Mouse (Mus musculus) neural tube, embryonic 13.5 days (tissue): ENCODE results near the gene Nphs1. TPM values are rescaled to one million over a fixed set of nuclear protein-coding genes. Genes with fewer than 3 reads are reported as not detected.
A peak's percentile ranks its signal among the peaks of the same experiment; 100 is the strongest.

Source experiments
- ATAC-seq: fragments of 200-750 bp; cut with Nextera tagmentation; 2 replicates; pipeline ENCODE4 v1.8.0; 2017; ENCODE audit warnings: low read depth, mild to moderate bottlenecking, moderate TSS enrichment, moderate library complexity
- H3K27ac ChIP-seq: fragments of 300-500 bp; sonication (generic); replicated peaks from 2 replicates; pipeline ENCODE4 v1.5.1; 2015; ENCODE audit warnings: moderate library complexity, mild to moderate bottlenecking, inconsistent platforms
- H3K27me3 ChIP-seq: fragments of 300-500 bp; sonication (generic); 2 replicates; pipeline ENCODE4 v1.6.1; 2015; ENCODE audit warnings: mild to moderate bottlenecking, inconsistent platforms
- H3K36me3 ChIP-seq: fragments of 300-500 bp; sonication (generic); 2 replicates; pipeline ENCODE4 v1.6.1; 2015; ENCODE audit warnings: mild to moderate bottlenecking, inconsistent platforms
- H3K4me1 ChIP-seq: fragments of 300-500 bp; sonication (generic); replicated peaks from 2 replicates; pipeline ENCODE4 v1.6.1; 2015; ENCODE audit warnings: inconsistent platforms
- H3K4me2 ChIP-seq: fragments of 300-500 bp; sonication (generic); 2 replicates; pipeline ENCODE4 v1.6.1; 2015; ENCODE audit warnings: inconsistent platforms, mild to moderate bottlenecking, moderate library complexity
- H3K4me3 ChIP-seq: fragments of 300-500 bp; sonication (generic); 2 replicates; pipeline ENCODE4 v1.5.1; 2015; ENCODE audit warnings: mild to moderate bottlenecking, inconsistent platforms
- H3K9ac ChIP-seq: fragments of 300-500 bp; sonication (generic); 2 replicates; pipeline ENCODE4 v1.6.1; 2015; ENCODE audit warnings: moderate library complexity, mild to moderate bottlenecking, inconsistent platforms
- H3K9me3 ChIP-seq: fragments of 300-500 bp; sonication (generic); 2 replicates; pipeline ENCODE4 v1.6.1; 2016; ENCODE audit warnings: inconsistent platforms
- WGBS: fragments of 180-500 bp; shearing (Covaris S2); methylation state at CpG from one replicate; pipeline ENCODE4 v1.1.7; 2015; 5-methylcytosine and 5-hydroxymethylcytosine counted together
- polyA plus RNA-seq: library from polyadenylated mRNA; unstranded; fragments of >200 nt; fragmentation: Nextera tagmentation; extraction: Ambion mirVana; gene quantifications from 2 replicates; pipeline ENCODE4 v1.2.1, GENCODE M21; 2015

The Nphs1 gene
- polyA plus RNA-seq, 1 experiment from 2014 or later, result 1.0 TPM

DNA sequence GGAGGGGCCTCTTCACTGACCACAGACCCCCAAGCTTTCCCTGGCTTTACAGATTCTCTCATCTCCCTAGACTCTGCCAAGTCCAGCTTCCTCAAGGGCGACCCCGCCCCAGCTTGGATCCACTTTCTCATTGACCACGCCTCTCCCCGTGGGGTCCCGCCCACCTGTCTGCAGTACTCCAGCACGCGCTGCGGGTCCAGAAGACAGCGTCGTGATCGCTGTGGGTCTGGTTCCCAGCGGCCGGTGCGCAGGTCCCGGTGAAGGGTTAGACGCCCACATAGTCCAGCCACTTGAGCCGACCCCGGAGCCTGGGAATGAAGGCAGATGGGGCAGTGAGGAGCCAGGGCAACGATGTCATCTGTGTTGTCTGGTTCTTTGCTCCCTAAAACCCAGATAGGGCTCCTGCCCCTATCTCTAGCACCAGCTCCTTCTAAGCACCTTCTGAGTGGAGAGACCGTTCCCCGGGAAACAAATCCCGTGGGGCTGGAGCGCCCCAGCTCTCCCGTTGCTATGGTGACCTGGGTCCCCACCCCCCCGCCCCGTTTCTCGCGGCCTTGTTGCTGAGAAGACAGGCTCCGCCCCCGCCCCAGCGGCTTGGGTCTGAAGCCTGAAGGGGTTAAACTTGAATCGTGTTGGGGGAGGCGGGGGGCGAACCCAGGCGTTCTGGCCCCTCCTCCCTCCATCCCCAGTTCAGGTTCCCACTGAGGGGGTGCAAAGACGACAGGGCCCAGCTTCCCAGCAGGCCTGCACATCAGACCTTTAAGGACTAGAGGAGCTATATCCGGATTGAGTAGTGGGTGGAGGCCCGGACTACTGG is 13.8 kb upstream of the Nphs1 start:
- H3K36me3 ChIP-seq, result peaks cover 39% of the 10 kb centered on the region
- under 1% methylated on average over 38 of the region's 38 CpGs for WGBS
- peak; percentile 56 for ATAC-seq
- peak overlapping the region; percentile 86 for H3K4me2 ChIP-seq
- H3K9me3 ChIP-seq, result no peaks in the 10 kb centered on the region
- H3K27me3 ChIP-seq, result no peaks in the 10 kb centered on the region
- peak overlapping the region; percentile 98 for H3K9ac ChIP-seq
- peak overlapping the region; percentile 98 for H3K27ac ChIP-seq
- H3K4me1 ChIP-seq, result peaks cover 44% of the 10 kb centered on the region
- peak overlapping the region; percentile 86 for H3K4me3 ChIP-seq

DNA sequence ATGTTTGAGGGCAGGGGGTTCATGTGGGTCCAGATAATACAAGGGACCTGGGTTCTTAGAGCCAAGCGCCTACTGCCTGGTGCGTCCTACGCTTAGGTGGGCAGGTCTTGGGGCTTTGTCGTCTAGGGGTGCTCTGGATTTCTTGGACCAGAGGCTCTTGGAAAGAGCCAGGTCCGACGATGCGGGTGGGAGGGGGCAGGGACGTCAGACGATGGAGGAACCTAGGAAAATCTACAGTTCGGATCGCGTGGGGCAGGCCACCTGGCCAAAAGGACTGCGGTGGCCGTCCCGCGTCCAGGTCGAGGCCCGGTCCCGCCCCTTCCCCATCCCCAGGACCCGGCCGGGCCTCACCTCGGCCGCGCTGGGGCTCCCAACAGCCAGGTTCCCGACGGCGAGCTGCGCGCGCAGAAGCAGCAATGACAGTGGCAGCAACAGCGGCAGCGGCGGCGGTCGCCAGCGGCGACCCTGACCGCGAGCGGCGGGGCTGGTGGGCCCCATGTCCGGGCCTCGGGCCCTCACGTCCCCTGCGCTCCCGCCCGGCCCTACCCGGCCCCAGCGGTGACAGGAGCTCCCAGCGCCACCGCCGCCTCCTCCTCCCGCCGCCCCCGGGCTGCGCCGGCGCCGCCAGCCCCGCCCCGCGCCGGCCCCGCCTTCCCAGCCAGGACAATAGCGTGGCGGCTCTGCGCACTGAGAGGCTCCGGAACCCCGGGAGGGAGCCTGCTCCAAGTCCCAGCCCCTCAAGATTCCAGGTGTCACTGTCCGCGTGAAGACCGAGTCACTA is 13.0 kb upstream of the Nphs1 start, which contains the start of gene Aplp1:
TSS of gene Aplp1 (minus strand) at position 565 of the 781 bp plus-strand sequence.
- Histone ChIP-seq H3K36me3 (peaks cover 31% of the 10 kb centered on the region), H3K9ac (peak within 1 kb of the TSS; percentile 98), H3K27me3 (no peaks in the 10 kb centered on the region), H3K4me2 (peak within 1 kb of the TSS; percentile 86), H3K9me3 (no peaks in the 10 kb centered on the region), H3K27ac (peak within 1 kb of the TSS; percentile 98), H3K4me1 (peaks cover 44% of the 10 kb centered on the region), H3K4me3 (peak within 1 kb of the TSS; percentile 86)
- peak; percentile 82 for ATAC-seq
- under 1% methylated on average over 54 of the region's 72 CpGs for WGBS

DNA sequence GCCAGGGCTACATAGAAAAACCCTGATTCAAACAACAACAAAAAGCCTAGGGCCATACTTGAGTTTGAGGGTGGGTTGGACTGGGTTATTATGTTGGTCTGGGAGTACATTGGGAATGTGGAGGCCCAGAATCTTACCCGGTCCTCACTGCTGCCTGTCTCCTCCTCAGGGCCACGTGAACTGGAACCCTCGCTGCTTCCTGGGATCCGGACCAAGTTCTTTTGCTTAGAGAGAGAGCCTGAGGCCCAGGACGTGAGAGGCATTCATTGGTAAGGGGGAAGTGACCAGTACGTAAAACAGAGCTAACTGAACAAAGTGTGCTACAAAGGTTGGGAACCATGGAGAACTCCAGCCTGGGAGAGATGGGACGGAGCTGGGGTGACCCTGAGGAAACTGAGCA is 7.9 kb upstream of the Nphs1 start:
- H3K9me3 ChIP-seq, result no peaks in the 10 kb centered on the region
- H3K36me3 ChIP-seq, result no peaks in the 10 kb centered on the region
- H3K27me3 ChIP-seq, result peaks cover 37% of the 10 kb centered on the region
- H3K4me3 ChIP-seq, result no peak overlapping the region
- no peak overlapping the region for H3K4me2 ChIP-seq
- no peak for ATAC-seq
- no peak overlapping the region for H3K27ac ChIP-seq
- WGBS, result 77% methylated on average over 7 of the region's 7 CpGs
- H3K9ac ChIP-seq, result no peak overlapping the region
- H3K4me1 ChIP-seq, result peaks cover 22% of the 10 kb centered on the region

DNA sequence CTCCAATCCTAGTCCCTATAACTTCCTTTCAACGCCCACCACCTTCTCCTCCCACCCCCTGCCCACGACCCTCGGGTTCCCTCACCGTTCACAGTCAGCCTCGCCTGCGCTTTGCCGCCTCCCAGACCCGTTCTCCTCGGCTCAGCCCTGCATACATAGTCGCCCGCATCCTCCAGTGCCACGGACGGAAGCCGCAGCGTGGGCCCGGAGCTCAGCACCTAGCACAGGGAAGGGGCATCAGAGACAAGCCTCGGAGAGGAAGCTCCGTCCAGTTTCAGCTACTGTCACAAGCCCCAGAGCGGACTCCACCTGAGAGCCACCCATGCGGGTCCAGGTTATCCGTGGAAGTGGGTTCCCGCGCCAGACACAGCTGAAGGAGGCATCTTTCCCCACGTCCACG is 4.8 kb upstream of the Nphs1 start:
- 13% methylated on average over 25 of the region's 25 CpGs for WGBS
- peaks cover 68% of the 10 kb centered on the region for H3K27me3 ChIP-seq
- H3K9me3 ChIP-seq, result no peaks in the 10 kb centered on the region
- H3K36me3 ChIP-seq, result no peaks in the 10 kb centered on the region
- peak overlapping the region; percentile 36 for H3K4me2 ChIP-seq
- no peak overlapping the region for H3K27ac ChIP-seq
- peak overlapping the region; percentile 17 for H3K4me3 ChIP-seq
- ATAC-seq, result no peak
- H3K4me1 ChIP-seq, result peaks cover 36% of the 10 kb centered on the region
- H3K9ac ChIP-seq, result no peak overlapping the region; the same call in 1 of the 2 replicates

DNA sequence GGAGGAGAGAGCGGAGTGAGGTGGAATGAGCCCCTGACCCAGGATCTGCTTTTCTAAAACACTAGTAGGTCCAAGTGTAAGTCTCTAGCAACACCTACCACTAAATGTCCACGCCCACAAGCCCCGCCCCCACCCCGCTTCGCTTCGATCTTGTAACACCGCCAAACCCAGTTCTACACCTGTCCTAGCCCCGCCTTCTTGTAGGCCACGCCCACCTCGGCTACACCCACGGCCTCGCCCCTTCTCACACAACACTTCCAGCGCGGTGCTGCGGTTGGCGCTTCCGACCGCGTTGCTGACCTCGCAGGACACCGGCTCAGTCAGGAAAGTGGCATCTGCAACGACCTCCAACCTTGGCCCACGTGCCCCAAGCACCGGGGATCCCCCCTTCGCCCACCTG is 4.3 kb upstream of the Nphs1 start:
- no peaks in the 10 kb centered on the region for H3K9me3 ChIP-seq
- 3% methylated on average over 25 of the region's 25 CpGs for WGBS
- no peak overlapping the region; the same call in 1 of the 2 replicates for H3K9ac ChIP-seq
- peaks cover 72% of the 10 kb centered on the region for H3K27me3 ChIP-seq
- no peak overlapping the region for H3K27ac ChIP-seq
- peak overlapping the region; percentile 17 for H3K4me3 ChIP-seq
- H3K4me1 ChIP-seq, result peaks cover 40% of the 10 kb centered on the region
- H3K36me3 ChIP-seq, result no peaks in the 10 kb centered on the region
- H3K4me2 ChIP-seq, result peak overlapping the region; percentile 36
- ATAC-seq, result no peak

DNA sequence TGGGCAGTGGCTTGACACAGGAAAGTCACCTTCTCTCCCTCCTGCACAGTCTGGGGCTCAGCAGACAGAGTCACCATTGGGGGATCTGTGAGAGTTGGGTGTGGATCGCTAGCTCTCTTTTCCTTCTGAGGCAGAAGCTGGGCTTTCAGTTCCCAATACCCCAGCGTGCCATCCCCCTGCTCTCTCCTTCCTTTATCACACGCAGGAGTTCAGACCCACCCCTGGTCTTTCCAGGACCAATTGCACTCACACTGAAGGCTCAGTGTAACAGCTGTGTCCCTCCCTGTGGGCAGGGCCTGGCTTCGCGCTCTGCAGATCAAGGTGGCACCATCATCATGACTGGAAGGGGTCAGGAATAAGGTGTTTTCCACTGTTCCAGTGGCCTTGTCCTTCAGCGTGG is 3.9 kb upstream of the Nphs1 start:
- no peaks in the 10 kb centered on the region for H3K9me3 ChIP-seq
- peak overlapping the region; percentile 36 for H3K4me2 ChIP-seq
- peaks cover 41% of the 10 kb centered on the region for H3K4me1 ChIP-seq
- H3K4me3 ChIP-seq, result peak overlapping the region; percentile 17; the same call in 1 of the 2 replicates
- no peak overlapping the region for H3K27ac ChIP-seq
- H3K9ac ChIP-seq, result no peak overlapping the region
- ATAC-seq, result no peak
- H3K36me3 ChIP-seq, result no peaks in the 10 kb centered on the region
- peaks cover 77% of the 10 kb centered on the region for H3K27me3 ChIP-seq
- 10% methylated on average over 6 of the region's 6 CpGs for WGBS

DNA sequence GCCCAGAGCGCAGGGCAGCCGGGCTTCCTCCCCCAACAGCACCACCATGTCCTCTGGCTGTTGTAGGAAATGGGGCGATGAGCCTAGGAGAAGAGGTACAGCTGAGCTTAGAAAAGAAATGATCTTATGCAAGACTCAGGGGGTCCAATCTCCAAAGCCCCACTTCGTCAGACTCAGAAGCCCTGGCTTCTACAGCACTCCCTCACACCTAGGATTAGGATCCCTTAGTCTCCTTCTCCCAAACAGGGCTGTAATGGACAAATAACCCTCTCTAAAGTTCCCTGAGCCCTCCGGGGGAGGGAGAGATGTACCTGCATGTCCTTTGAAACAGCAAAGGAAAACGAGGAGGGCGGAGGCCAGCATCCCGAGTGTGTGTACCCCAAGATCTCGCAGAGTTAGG is 1.6 kb upstream of the Nphs1 start:
- H3K27ac ChIP-seq, result no peak overlapping the region
- H3K27me3 ChIP-seq, result peaks cover 95% of the 10 kb centered on the region
- H3K9me3 ChIP-seq, result no peaks in the 10 kb centered on the region
- H3K9ac ChIP-seq, result peak overlapping the region; percentile 51
- WGBS, result under 1% methylated on average over 9 of the region's 9 CpGs
- H3K36me3 ChIP-seq, result no peaks in the 10 kb centered on the region
- peak overlapping the region; percentile 29 for H3K4me3 ChIP-seq
- H3K4me2 ChIP-seq, result peak overlapping the region; percentile 58
- H3K4me1 ChIP-seq, result peaks cover 41% of the 10 kb centered on the region
- no peak for ATAC-seq

DNA sequence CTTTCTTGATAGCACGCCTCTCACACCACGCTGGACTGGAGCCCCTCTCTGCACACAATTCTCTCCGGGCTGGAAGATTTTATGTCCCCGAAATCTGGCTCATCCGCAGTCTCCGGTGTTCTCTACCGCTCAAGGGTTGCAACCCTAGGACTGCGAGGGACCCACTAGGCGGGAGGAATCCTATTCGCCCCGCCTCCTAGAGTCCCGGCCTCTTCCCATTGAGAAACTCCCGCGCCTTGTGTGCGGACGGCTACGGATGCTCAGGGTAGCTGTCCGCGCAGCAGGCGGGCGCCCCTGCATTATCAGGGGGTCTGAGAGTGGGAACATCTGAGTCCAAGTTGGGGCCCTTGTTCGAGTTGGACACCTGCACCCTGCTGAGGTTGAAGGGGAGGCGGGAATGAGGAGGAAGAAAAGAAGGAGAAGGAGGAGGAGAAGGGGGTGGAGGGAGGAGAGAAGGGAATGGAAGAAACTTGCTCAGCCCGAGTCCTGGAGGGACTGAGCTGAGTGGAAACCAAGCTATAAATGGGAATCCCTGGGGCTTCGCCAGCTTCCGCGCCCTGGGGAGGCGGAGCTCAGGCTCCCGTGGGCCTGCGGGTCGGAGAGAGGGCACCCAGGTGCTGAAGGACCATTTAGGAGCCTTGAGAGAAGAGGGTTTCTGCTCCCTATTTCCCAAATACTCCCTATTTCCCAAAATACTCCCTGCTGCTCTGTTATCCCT is 1.0 kb upstream of the Nphs1 start:
- Histone ChIP-seq H3K9me3 (no peaks in the 10 kb centered on the region), H3K36me3 (no peaks in the 10 kb centered on the region), H3K4me2 (peak overlapping the region; percentile 58), H3K27ac (no peak overlapping the region), H3K4me1 (peaks cover 41% of the 10 kb centered on the region), H3K4me3 (peak overlapping the region; percentile 29), H3K27me3 (peaks cover 95% of the 10 kb centered on the region), H3K9ac (peak overlapping the region; percentile 51)
- ATAC-seq, result peak; percentile 36
- WGBS, result 1% methylated on average over 31 of the region's 31 CpGs

DNA sequence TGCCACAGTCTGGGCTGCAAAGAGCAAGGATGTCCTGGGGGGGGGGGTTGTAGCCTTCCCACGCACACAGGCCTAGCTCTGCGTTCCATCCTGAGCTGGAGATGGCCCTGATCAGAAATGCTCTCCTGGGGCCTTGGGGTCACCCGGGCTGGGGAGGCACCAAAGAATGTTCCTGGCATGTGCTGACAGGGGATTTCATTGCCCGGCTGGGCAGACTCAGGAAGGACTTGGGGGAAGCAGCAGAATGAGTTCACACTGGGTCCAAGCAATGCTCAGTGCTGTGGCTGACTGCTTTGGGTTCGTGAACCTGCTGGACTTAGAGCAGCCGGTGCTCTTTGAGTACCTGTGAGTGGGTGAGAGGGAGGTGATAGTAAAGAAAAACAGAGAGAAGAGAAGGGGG is 1.4 kb downstream of the Nphs1 start:
- no peak for ATAC-seq
- H3K36me3 ChIP-seq, result no peaks in the 10 kb centered on the region
- no peak overlapping the region for H3K4me2 ChIP-seq
- peaks cover 98% of the 10 kb centered on the region for H3K27me3 ChIP-seq
- WGBS, result 45% methylated on average over 6 of the region's 6 CpGs
- H3K9ac ChIP-seq, result no peak overlapping the region
- H3K9me3 ChIP-seq, result no peaks in the 10 kb centered on the region
- no peak overlapping the region for H3K27ac ChIP-seq
- H3K4me1 ChIP-seq, result peaks cover 28% of the 10 kb centered on the region
- no peak overlapping the region for H3K4me3 ChIP-seq

DNA sequence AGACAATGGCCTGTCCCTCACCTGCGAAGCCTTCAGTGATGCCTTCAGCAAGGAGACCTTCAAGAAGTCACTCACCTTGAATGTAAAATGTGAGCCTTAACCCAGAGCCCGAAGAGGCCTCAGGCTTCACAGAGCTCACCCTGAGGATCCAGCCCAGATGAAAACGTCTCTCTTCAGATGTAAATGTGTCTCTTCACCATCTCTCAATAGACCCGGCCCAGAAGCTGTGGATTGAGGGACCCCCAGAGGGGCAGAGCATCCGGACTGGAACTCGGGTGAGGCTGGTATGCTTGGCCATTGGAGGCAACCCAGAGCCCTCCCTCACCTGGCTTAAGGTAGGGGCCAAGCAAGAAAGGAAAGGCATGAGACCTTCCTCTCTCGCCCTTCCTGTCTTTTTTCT is 5.5 kb downstream of the Nphs1 start:
- Histone ChIP-seq H3K4me3 (no peak overlapping the region), H3K9me3 (no peaks in the 10 kb centered on the region), H3K36me3 (no peaks in the 10 kb centered on the region), H3K4me2 (no peak overlapping the region), H3K9ac (no peak overlapping the region), H3K27ac (no peak overlapping the region), H3K27me3 (peaks cover 98% of the 10 kb centered on the region), H3K4me1 (peaks cover 2% of the 10 kb centered on the region)
- WGBS, result 22% methylated on average over 7 of the region's 7 CpGs
- no peak for ATAC-seq

DNA sequence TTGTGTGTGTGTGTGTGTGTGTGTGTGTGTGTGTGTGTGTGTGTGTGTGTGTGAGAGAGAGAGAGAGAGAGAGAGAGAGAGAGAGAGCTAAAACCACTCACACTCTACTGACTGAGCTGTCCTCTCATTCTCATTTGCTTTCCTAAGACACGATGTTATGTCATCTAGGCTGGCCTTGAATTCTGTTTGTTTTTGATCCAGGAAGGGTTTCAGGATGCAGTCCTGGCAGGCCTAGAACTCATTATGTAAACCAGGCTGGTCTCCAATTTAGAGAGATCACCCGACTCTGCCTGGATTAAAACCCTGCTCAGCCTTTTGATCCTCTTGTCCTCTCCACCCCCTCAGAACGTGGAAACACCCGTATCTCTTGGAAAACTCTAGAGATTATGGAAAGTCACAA is 5.9 kb downstream of the Nphs1 start:
- H3K4me1 ChIP-seq, result no peaks in the 10 kb centered on the region; the same call in 1 of the 2 replicates
- H3K27me3 ChIP-seq, result peaks cover 96% of the 10 kb centered on the region
- no peak overlapping the region for H3K4me3 ChIP-seq
- 24% methylated on average over 4 of the region's 4 CpGs for WGBS
- no peaks in the 10 kb centered on the region for H3K36me3 ChIP-seq
- no peak overlapping the region for H3K4me2 ChIP-seq
- H3K9ac ChIP-seq, result no peak overlapping the region
- no peaks in the 10 kb centered on the region for H3K9me3 ChIP-seq
- no peak for ATAC-seq
- H3K27ac ChIP-seq, result no peak overlapping the region
